Mouse (Mus musculus): ENCODE measurements at regions not wholly inside any gene's neighbourhood (a gene's known extent, or its start where the extent isn't known, plus 50 kb on each side); places are given as distances from the start of the nearest gene placed in this dataset.

DNA sequence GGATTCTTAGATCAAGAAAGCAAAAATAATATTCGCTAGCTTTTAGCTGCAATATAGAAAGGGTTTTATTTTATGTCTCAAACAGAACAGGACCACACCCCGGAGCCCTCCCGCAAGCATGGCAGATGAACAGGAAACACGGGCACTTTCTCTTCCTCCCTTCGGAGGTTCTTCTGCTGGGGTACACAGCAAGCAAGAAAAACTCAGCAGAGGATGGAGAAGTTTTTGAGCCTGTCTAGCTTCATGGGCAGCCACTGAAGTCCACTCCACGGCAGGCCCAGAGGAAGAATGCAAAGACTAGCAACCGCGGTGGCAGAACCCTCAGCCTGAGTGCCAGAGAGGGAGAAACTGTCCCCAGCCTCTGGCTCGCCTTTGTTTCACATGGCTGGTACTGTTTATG, 174.7 kb upstream of the Ap5m1 start:
- in situ Hi-C loops (cut with MboI; ENCODE audit: low pct_ligation_motif_present, low pct_unique_long_range_greater_than_20kb, low sequenced_read_pairs) (no loop called here), dilution Hi-C loops (cut with MboI; ENCODE audit: extremely low pct_ligation_motif_present, extremely low pct_unique_long_range_greater_than_20kb, low sequenced_read_pairs) (no loop called here)
- H3K9ac ChIP-seq (ENCODE audit: insufficient read depth, low read depth), result no peak overlapping the region
- peak overlapping the region; percentile 33 for H3K4me2 ChIP-seq (ENCODE audit: insufficient read depth, low read depth, poor library complexity, severe bottlenecking)
- H3K9me3 ChIP-seq (replicated peaks; ENCODE audit: low read length), result no peaks in the 10 kb centered on the region
- no peaks in the 10 kb centered on the region for H3K27me3 ChIP-seq (replicated peaks)
- no peaks in the 10 kb centered on the region for H3K4me1 ChIP-seq (ENCODE audit: control insufficient read depth in 1 of 2, insufficient read depth in 2 of 2)
- no peak overlapping the region for H3K27ac ChIP-seq (ENCODE audit: insufficient read depth, low read depth)
- no peaks in the 10 kb centered on the region for H3K36me3 ChIP-seq (replicated peaks in 1 of 2; ENCODE audit: control insufficient read depth in 1 of 2, insufficient read depth in 1 of 2, low read length in 1 of 2)
- no peak for DNase-seq (ENCODE audit: extremely low read depth)
- no peaks in the 10 kb centered on the region for H3K79me2 ChIP-seq (replicated peaks; ENCODE audit: control insufficient read depth, extremely low read depth, insufficient read depth, poor library complexity, severe bottlenecking)
- TF ChIP-seq CHD1 (IDR thresholded peaks at IDR 0.05; ENCODE audit: low read depth, low read length) (no peak), USF1 (IDR thresholded peaks at IDR 0.05; ENCODE audit: low read depth, low read length) (no peak), TBP (conservative IDR thresholded peaks at IDR 0.05; ENCODE audit: low read depth, low read length) (no peak), KAT2A (IDR thresholded peaks at IDR 0.05; ENCODE audit: insufficient replicate concordance, low read length) (no peak), SMC3 (IDR thresholded peaks at IDR 0.05; ENCODE audit: low read depth, low read length) (no peak), GABPA (IDR thresholded peaks at IDR 0.05; ENCODE audit: insufficient replicate concordance, low read depth, low read length) (no peak), BHLHE40 (IDR thresholded peaks at IDR 0.05; ENCODE audit: low read depth, low read length) (no peak), RAD21 (IDR thresholded peaks at IDR 0.05; ENCODE audit: low read depth, low read length) (no peak), NELFE (IDR thresholded peaks at IDR 0.05; ENCODE audit: low read depth, low read length) (no peak), CTCF (conservative IDR thresholded peaks at IDR 0.05 in 1 of 2, IDR thresholded peaks at IDR 0.05 in 1 of 2; ENCODE audit: low read depth in 2 of 2, low read length in 2 of 2) (no peak), MAZ (IDR thresholded peaks at IDR 0.05; ENCODE audit: low read depth, low read length) (no peak), UBTF (IDR thresholded peaks at IDR 0.05; ENCODE audit: low read depth, low read length) (no peak), ZNF384 (IDR thresholded peaks at IDR 0.05; ENCODE audit: low read depth, low read length) (no peak), CHD2 (IDR thresholded peaks at IDR 0.05; ENCODE audit: low read length) (no peak), HCFC1 (IDR thresholded peaks at IDR 0.05; ENCODE audit: low read depth, low read length) (no peak)
- no peak overlapping the region for H3K4me3 ChIP-seq (replicated peaks in 1 of 3; ENCODE audit: low read depth in 2 of 3, low read length in 2 of 3, poor library complexity in 1 of 3)

DNA sequence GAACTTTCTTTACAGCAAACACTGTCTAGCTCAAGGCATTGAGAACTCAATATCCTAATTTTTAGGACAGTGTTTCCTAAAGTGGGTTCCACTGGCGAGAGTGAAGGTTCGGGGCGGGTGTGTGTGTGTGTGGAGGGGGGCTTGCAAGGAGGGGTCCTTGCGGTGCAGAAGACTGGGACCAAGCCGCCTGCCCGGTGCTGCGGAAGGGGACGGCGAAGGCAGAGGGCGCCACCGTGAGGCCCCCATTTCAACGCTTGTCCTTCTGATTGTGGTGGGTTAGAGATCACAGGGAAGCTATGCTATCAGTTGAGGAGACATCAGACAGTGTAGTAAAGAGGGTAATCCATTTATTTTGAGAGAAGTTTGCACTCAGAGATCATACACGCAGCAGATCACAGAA, 176.9 kb upstream of the Ap5m1 start:
- in situ Hi-C loops (cut with MboI; ENCODE audit: low pct_ligation_motif_present, low pct_unique_long_range_greater_than_20kb, low sequenced_read_pairs), result no loop called here
- no peak overlapping the region for H3K4me2 ChIP-seq (ENCODE audit: insufficient read depth, low read depth, poor library complexity, severe bottlenecking)

More for the DNA sequence above, 176.9 kb upstream of the Ap5m1 start:
- TF ChIP-seq CTCF (conservative IDR thresholded peaks at IDR 0.05 in 1 of 2, IDR thresholded peaks at IDR 0.05 in 1 of 2; ENCODE audit: low read depth in 2 of 2, low read length in 2 of 2) (peak in 1 of 2 experiments; percentile 8; a peak in 1 of 4 replicates), IRF4 (IDR thresholded peaks at IDR 0.05; ENCODE audit: low read depth, low read length) (no peak)
- Histone ChIP-seq H3K27ac (ENCODE audit: insufficient read depth, low read depth) (no peak overlapping the region), H3K27me3 (replicated peaks) (no peaks in the 10 kb centered on the region), H3K9ac (ENCODE audit: insufficient read depth, low read depth) (no peak overlapping the region), H3K9me3 (replicated peaks; ENCODE audit: low read length) (no peaks in the 10 kb centered on the region), H3K79me2 (replicated peaks; ENCODE audit: control insufficient read depth, extremely low read depth, insufficient read depth, poor library complexity, severe bottlenecking) (no peaks in the 10 kb centered on the region), H3K4me3 (replicated peaks in 1 of 3; ENCODE audit: low read depth in 2 of 3, low read length in 2 of 3, poor library complexity in 1 of 3) (no peak overlapping the region), H3K4me1 (ENCODE audit: control insufficient read depth in 1 of 2, insufficient read depth in 2 of 2) (no peaks in the 10 kb centered on the region), H3K36me3 (replicated peaks in 1 of 2; ENCODE audit: control insufficient read depth in 1 of 2, insufficient read depth in 1 of 2, low read length in 1 of 2) (no peaks in the 10 kb centered on the region)
- DNase-seq (ENCODE audit: extremely low read depth), result no peak
- dilution Hi-C loops (cut with MboI; ENCODE audit: extremely low pct_ligation_motif_present, extremely low pct_unique_long_range_greater_than_20kb, low sequenced_read_pairs), result no loop called here
